Mouse (Mus musculus): ENCODE data around the gene Fmo4. TPM values are rescaled to one million over a fixed set of nuclear protein-coding genes. Genes with fewer than 3 reads are reported as not detected.

Gene Fmo4
- polyA plus RNA-seq, 1 experiment = 0.08 TPM

DNA sequence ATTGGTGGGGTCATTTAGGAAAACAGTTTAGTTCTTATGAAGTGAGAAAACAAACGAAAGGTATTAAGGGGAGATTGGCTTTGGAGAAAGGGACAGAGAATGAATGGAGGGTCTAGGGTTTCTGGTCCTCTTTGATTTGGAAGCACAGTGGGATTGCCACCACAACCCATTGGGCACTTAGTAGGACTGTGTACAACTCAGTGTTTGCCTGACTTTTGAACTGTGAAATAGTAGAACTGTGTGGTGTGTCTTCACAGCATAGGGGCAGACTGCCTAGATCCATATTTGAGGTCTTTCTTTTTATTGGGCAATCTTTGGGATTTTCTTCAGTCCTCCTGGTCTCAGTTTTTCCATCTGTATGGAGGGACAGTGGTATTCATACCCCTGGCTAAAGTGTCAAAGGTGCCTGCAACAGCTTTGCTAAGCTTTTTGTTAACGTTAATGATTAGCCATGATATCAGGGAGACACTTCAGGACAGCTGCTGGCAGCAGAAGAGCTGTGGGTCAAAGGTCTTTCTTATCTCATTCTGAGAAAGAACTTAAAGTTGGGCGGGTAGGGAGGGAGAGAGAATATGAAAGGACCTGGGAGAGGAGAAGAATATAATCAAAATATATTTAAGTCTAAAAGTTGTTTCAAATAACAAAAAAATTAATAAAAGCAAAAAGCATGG is 40.2 kb upstream of the Fmo4 start:
- Histone ChIP-seq H3K4me3 (ENCODE audit: control insufficient read depth, insufficient read depth, low read length) (no peak overlapping the region), H3K27me3 (ENCODE audit: control insufficient read depth, insufficient read depth, low read length) (no peaks in the 10 kb centered on the region), H3K36me3 (ENCODE audit: control insufficient read depth, insufficient read depth, low read length) (no peaks in the 10 kb centered on the region), H3K27ac (ENCODE audit: control insufficient read depth, insufficient read depth, low read length) (no peak overlapping the region), H3K4me1 (replicated peaks; ENCODE audit: control insufficient read depth, insufficient read depth, low read length) (no peaks in the 10 kb centered on the region)
- DNase-seq = no peak
- TF ChIP-seq POLR2A (IDR thresholded peaks at IDR 0.05; ENCODE audit: control insufficient read depth, extremely low read depth, insufficient read depth, low read length, poor library complexity) = no peak
- TF ChIP-seq CTCF (IDR thresholded peaks at IDR 0.05; ENCODE audit: borderline replicate concordance, control insufficient read depth, extremely low read depth, insufficient read depth, low read length, poor library complexity) = no peak
- 80% methylated on average over 3 of the region's 3 CpGs for WGBS

GRCm38 (mm10) chr1:162847554-162847953 is 33.8 kb upstream of the Fmo4 start:
- TF ChIP-seq POLR2A (IDR thresholded peaks at IDR 0.05; ENCODE audit: control insufficient read depth, extremely low read depth, insufficient read depth, low read length, poor library complexity) (no peak), CTCF (IDR thresholded peaks at IDR 0.05; ENCODE audit: borderline replicate concordance, control insufficient read depth, extremely low read depth, insufficient read depth, low read length, poor library complexity) (no peak)
- Histone ChIP-seq H3K4me3 (ENCODE audit: control insufficient read depth, insufficient read depth, low read length) (no peak overlapping the region), H3K4me1 (replicated peaks; ENCODE audit: control insufficient read depth, insufficient read depth, low read length) (no peaks in the 10 kb centered on the region), H3K36me3 (ENCODE audit: control insufficient read depth, insufficient read depth, low read length) (no peaks in the 10 kb centered on the region), H3K27ac (ENCODE audit: control insufficient read depth, insufficient read depth, low read length) (no peak overlapping the region), H3K27me3 (ENCODE audit: control insufficient read depth, insufficient read depth, low read length) (no peaks in the 10 kb centered on the region)
- DNase-seq = no peak
- 97% methylated on average over 6 of the region's 6 CpGs for WGBS

GRCm38 (mm10) chr1:162840211-162840610 is 26.4 kb upstream of the Fmo4 start:
- no peaks in the 10 kb centered on the region for H3K36me3 ChIP-seq (ENCODE audit: control insufficient read depth, insufficient read depth, low read length)
- H3K4me3 ChIP-seq (ENCODE audit: control insufficient read depth, insufficient read depth, low read length) = no peak overlapping the region
- DNase-seq = no peak
- no peaks in the 10 kb centered on the region for H3K27me3 ChIP-seq (ENCODE audit: control insufficient read depth, insufficient read depth, low read length)
- TF ChIP-seq CTCF (IDR thresholded peaks at IDR 0.05; ENCODE audit: borderline replicate concordance, control insufficient read depth, extremely low read depth, insufficient read depth, low read length, poor library complexity) = no peak
- TF ChIP-seq POLR2A (IDR thresholded peaks at IDR 0.05; ENCODE audit: control insufficient read depth, extremely low read depth, insufficient read depth, low read length, poor library complexity) = no peak
- 96% methylated on average over 9 of the region's 9 CpGs for WGBS
- H3K27ac ChIP-seq (ENCODE audit: control insufficient read depth, insufficient read depth, low read length) = no peak overlapping the region
- H3K4me1 ChIP-seq (replicated peaks; ENCODE audit: control insufficient read depth, insufficient read depth, low read length) = no peaks in the 10 kb centered on the region

DNA sequence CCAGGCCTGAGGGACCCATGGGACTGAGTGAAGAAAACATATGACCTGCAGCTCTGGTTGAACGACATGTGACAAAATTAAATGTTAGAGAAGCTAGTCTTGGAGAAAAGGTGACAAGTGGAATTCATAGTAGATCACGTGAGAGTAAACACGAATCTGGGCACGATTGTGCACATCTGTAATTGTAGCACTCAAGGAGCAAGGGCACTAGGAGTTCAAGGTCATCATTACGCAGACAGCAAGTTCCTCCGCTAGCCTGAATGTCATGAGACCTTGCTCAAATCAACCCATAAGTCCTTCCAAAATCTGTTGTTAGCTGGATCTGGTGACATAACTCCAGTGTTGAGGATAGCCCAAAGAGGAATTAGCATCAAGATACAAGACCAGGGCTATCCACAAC is 25.2 kb upstream of the Fmo4 start:
- no peaks in the 10 kb centered on the region for H3K36me3 ChIP-seq (ENCODE audit: control insufficient read depth, insufficient read depth, low read length)
- H3K27ac ChIP-seq (ENCODE audit: control insufficient read depth, insufficient read depth, low read length) = no peak overlapping the region
- TF ChIP-seq CTCF (IDR thresholded peaks at IDR 0.05; ENCODE audit: borderline replicate concordance, control insufficient read depth, extremely low read depth, insufficient read depth, low read length, poor library complexity) (no peak), POLR2A (IDR thresholded peaks at IDR 0.05; ENCODE audit: control insufficient read depth, extremely low read depth, insufficient read depth, low read length, poor library complexity) (no peak)
- 94% methylated on average over 6 of the region's 6 CpGs for WGBS
- no peak for DNase-seq
- no peaks in the 10 kb centered on the region for H3K4me1 ChIP-seq (replicated peaks; ENCODE audit: control insufficient read depth, insufficient read depth, low read length)
- no peak overlapping the region for H3K4me3 ChIP-seq (ENCODE audit: control insufficient read depth, insufficient read depth, low read length)
- H3K27me3 ChIP-seq (ENCODE audit: control insufficient read depth, insufficient read depth, low read length) = no peaks in the 10 kb centered on the region

DNA sequence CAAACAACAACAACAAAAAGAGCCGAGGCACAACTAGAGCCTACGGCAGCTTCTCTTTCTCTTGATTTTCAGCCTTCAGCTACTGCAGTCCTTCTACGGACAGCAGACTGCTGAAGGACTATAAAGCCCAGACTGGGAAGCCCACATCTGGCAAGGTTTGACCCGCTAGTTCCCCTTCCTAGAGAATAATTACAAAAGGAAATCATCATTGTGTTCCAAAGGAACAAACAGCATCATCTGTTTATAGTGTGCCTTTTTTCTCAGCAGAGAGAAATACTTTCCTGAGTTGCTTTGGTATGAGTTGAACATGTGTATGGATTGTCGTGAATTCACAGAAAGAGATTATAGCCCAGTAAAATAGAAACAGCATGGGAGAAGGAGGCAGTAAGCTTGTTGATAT is 20.6 kb upstream of the Fmo4 start:
- Histone ChIP-seq H3K4me3 (ENCODE audit: control insufficient read depth, insufficient read depth, low read length) (no peak overlapping the region), H3K27ac (ENCODE audit: control insufficient read depth, insufficient read depth, low read length) (no peak overlapping the region), H3K36me3 (ENCODE audit: control insufficient read depth, insufficient read depth, low read length) (no peaks in the 10 kb centered on the region), H3K27me3 (ENCODE audit: control insufficient read depth, insufficient read depth, low read length) (no peaks in the 10 kb centered on the region), H3K4me1 (replicated peaks; ENCODE audit: control insufficient read depth, insufficient read depth, low read length) (no peaks in the 10 kb centered on the region)
- TF ChIP-seq CTCF (IDR thresholded peaks at IDR 0.05; ENCODE audit: borderline replicate concordance, control insufficient read depth, extremely low read depth, insufficient read depth, low read length, poor library complexity) (no peak), POLR2A (IDR thresholded peaks at IDR 0.05; ENCODE audit: control insufficient read depth, extremely low read depth, insufficient read depth, low read length, poor library complexity) (no peak)
- WGBS = 83% methylated on average over 5 of the region's 5 CpGs
- DNase-seq = no peak

- WGBS = 86% methylated on average over 5 of the region's 5 CpGs
- Histone ChIP-seq H3K4me3 (ENCODE audit: control insufficient read depth, insufficient read depth, low read length) (no peak overlapping the region), H3K36me3 (ENCODE audit: control insufficient read depth, insufficient read depth, low read length) (no peaks in the 10 kb centered on the region), H3K27me3 (ENCODE audit: control insufficient read depth, insufficient read depth, low read length) (no peaks in the 10 kb centered on the region), H3K4me1 (replicated peaks; ENCODE audit: control insufficient read depth, insufficient read depth, low read length) (no peaks in the 10 kb centered on the region), H3K27ac (ENCODE audit: control insufficient read depth, insufficient read depth, low read length) (no peak overlapping the region)
- no peak for DNase-seq
- TF ChIP-seq POLR2A (IDR thresholded peaks at IDR 0.05; ENCODE audit: control insufficient read depth, extremely low read depth, insufficient read depth, low read length, poor library complexity) (no peak), CTCF (IDR thresholded peaks at IDR 0.05; ENCODE audit: borderline replicate concordance, control insufficient read depth, extremely low read depth, insufficient read depth, low read length, poor library complexity) (no peak)
Observed at GRCm38 (mm10) chr1:162832574-162832953, 18.8 kb upstream of the Fmo4 start.

Measured in thymus, adult 2 months (tissue).